Mouse (Mus musculus) urinary bladder, postnatal 4 days (tissue): ENCODE results near the gene Foxd2.
A peak's percentile ranks its signal among the peaks of the same experiment; 100 is the strongest.

Source experiments
- DNase-seq, 2 experiments: peaks; one replicate each; pipeline ENCODE4 v3.0.0; 2021 to 2022; ENCODE audit warnings: low spot score in 2 of 2

The Foxd2 gene

DNA sequence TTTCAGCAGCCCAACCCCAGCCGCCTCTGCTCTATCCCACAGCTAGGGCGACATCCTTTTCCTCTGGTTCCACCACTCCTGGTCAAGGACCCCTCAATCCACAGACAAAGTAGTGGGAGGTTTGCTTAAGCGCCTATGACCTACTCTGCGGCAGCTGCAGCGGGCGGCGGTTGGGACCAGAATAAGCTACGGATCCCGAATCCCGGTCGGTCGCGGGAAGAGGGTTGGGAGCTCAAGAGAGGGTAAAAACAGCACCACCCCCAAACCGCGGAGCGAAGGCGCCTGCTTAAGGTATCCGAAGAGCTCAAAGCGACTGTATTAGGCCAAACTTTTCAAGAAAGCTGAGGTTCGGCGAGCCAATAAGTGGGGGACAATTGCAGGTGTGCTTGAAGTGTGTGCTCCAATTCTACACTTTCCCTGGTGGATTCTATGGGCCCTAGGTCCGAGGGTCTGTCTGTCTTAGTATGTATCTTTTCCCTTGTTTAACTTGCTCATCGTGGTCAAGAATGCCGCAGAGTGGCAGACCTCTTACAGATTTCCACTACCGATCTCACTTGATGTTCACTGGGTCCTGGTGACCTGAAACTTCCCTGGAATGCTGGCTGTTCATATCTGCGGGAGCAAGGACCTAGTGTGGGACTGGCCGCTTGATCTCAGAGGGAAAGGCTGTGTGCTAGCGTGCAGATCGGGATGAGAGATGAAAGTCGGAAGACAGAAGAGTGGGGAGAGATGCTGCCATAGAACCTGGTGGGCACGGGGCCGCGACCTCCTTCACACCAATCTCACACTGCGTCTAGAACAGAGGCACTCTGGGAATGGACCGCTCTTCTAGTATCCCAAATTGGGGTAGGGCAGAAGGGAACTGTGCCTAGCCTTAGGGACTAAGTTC is 4.3 kb upstream of the Foxd2 start:
- no peak for DNase-seq

DNA sequence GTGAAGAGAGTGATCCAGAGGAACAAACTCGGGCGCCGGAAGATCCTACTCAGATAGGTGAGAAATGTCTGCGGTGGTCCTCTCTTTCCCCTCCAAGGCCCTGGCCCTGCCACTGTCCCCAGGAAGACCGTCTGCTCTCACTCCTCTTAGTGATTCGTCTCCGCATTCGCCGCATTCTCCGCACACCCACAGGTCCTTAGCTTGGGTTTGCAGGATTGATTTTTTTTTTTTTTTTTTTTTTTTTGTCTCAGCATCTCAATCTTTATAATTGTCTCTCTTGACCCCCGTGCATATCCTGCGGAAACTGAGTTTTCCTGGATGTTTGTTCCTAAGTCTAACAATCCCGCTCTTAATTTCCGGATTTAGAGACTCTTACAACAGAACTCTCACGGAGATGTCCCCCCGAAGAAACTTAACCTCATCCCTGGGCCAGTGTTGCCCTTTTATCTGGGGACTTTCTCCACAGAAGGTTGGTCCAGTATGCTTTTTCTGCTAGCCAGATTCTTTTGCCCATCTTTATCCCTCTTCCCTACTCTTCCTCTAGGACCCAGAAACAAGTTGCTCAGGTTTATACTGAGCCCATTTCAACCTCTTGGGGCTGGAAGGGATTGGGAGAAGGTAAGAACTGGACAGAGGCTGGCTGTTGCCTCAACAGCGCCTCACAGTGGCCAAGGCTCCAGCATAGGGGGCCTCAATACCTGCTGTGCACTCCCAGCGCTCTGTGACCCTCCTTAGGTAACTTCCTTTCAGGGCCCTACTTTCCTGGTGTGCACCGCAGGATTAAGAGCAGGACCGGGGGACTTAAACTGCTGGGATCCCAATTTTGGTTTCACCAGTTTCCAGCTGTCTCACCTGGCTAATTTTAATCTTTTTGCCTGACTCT is 1.2 kb upstream of the Foxd2 start:
- no peak for DNase-seq

DNA sequence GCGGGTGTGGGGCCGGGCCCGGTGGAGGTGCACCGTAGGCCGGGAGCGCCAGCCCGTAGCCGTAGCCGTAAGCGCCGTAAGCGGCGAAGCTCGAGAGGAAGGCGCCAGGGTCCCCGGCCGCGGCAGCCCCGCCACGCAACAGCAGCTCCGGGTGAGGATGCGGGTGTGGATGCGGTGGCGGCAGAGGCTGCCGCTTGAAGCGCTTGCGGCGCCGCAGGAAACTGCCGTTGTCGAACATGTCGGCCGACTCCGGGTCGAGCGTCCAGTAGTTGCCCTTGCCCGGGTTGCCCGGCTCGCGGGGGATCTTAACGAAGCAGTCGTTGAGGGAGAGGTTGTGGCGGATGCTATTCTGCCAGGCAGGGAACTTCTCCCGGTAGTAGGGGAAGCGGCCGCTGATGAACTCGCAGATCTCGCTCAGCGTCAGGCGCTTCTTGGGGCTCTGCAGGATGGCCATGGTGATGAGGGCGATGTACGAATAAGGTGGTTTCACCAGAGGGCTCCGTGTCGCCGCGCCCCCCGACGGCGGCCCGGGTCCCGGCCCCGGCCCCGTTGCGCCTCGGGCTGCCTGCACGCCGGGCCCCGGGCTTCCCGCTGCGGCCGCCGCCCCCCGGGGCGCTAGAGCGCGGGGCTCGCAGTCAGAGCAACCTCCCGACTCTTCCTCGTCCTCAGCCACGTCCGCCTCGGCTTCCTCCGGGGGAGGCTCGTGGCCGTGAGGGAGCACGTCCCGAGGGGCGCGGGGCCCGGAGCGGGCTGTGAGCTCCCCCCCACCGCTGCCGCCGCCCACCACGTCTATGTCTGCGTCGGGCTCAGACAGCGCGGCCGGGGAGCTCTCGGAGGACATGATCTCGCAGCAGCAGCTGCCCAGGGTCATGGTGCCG is 483 bp downstream of the Foxd2 start:
- DNase-seq, result peak in 1 of 2 experiments; percentile 22

DNA sequence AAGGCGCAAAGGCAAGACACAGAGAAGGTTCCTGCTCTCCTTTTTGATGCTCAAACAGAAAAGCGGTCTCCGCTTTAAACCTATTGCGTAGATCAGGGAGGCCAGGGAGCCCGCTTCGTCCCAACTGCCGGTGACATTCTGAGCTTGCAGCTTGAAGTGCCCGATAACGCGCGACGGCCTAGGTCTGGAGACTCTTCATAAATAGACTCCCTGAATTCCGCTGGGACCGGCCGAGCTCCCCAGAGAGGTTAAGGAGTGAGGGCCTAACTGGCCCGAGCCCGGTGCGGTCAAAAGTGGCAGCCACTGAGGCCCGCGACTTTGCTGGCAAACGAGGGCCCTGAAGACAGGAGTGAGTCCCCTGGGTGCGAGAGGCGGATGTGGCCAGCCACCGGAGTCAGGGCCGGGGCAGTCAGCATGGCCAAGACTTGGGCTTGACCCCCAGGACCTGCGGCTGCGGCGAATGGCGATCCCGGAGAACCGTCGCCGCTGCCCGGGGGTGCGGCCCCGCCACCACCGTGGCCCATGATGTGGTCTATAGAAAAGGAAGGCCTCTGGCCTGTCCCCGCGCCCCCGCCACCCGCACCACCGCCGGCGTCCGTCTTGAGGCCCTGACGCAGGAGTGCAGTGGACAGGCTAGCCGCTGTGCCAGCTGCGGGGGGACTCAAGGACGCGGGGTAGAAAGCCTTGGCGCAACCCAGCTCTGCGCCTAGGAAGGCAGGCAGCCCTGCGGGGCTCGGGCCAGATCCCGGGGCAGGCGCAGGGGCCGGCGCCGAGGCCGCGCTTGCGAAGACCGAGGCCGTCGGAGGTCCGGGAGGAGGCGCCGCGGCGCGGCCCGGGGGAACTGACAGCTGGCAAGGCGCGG is 1.4 kb downstream of the Foxd2 start:
- peak in 1 of 2 experiments; percentile 26 for DNase-seq

DNA sequence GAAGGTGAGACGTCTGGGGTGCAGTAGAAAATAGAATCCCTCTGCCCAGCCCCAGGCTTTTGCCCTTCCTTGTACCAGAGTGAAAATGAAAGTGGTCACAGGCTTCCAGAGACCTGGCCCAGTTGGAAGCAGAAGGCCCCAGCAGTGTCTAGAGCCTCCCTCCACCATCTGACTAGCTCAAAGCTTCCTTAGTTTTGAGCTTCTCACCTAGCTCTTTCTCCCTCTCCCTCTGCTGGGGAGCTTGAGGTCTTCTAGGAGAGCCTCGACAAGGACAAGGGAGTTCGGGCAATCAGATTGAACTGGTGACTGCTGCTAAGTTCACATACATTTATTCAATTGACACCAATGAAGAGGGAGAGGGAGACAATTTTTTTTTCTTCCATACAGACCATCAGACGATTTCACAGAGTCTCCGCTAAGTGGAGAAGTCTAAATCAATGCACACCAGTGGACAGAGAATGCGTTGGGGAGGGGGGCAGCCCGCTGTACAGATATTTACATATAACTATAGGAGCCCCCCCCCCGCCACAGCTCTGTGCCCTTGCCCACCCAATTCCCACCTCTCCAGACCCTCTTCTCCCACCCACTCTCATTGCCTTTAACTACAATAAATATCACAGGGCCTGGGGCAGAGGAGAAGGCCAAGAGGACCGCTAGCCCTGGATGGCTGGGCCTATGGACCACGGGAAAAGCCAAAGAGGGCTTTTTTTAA is 2.5 kb downstream of the Foxd2 start:
- DNase-seq, result no peak

DNA sequence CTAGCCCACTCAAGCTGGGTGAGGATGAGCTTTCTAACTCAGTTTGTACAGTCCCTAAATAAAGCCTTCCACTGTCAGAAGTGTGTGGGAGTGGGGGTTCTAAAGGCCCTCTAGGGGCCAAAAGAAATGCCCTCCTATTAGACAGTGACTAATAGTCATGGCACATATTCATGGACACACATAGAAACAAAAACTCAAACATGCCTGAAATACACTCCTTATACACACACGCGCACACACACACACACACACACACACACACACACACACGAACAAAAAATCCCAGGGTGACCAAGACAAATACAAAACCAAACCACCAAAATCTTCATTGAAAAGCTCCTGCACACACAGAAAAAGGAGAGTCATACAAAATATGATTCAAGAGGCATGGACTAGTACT is 3.2 kb downstream of the Foxd2 start:
- DNase-seq, result no peak

DNA sequence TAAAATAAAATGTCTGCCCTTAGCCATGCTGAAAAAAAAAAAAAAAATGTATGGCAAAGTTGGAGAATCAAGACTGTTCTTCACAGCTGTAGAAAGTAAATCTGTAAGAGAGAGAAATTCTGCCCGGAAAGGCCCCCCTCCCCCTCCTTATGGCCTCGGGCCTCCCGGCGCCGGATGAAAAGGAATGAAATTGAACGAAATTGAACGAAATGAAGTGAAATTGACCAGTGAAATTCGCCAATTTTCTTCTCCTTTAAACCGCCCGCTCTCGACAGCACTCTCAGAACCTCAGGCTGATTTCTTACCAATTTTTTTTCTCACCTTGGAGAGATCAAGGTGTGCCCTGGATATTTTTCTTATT is 5.3 kb downstream of the Foxd2 start:
- DNase-seq, result no peak

DNA sequence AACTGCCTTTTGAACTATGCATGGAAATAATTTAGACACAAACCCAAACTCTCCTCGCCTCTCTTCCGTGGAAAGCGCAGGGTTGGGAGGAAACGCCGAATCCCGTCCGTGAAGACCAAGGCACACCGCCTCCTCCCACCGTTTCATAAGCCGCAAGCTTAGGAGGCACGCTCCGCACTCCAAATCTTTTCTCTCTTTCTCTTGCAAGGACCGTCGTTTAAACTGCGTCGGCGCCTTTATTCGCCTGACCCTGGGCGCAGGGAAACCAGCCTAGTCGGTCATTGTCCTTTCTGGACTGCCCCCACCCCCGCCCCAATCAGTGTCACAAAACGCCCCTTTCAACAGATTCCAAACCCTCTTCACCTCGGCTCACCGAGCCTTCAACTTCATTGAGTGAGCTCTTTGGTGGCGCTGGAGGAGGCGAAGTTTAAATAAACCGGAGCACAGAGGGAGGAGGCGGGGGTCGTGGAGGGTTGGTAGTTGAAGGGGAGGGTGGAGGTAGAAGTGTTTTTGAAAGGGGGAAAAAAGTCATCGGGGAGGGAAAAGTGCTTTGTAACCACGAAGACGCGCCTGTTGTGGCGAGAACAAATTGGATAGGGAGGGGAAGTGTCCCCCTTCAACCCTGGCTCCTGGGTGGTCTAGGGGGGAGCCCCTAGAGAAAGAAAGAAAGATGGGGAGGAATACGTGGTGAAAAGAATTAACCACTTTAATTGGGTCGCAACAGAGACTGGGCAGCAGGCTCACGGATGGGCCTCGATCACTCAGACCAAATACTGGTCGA is 5.8 kb downstream of the Foxd2 start:
- DNase-seq, result no peak

DNA sequence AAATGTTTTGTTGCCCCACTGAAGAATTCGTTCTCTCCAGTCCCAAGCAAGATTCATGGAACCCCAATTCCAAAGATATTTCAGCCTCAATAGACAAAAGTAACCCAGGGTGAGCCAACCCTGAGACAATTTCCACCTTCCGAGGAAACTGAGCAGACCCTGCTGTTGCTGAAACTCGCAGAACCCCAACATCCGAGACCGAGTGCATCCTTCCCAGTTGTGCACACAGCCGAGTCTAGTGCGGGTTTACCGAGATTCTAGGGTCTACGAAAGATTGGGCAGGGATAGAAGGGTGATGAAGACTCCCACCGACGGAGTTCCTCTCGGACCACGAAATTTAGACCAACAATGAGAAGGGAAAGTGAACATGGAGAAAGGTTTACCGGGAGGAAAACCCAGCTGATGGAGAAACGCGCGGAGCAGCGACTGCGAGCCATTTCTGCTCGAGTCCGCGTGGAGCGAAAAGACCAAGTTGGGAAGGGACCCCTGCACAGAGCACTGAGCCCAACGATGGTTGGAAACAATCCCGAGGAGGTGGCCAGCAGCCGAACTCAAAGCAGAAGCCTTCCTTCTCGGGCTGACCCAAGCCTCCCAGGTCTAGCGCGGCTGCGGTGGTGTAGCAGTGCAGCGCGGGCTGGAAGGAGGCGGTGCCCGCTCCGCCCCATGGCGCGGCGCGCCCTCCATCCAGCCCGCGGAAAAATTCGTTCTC is 6.9 kb downstream of the Foxd2 start:
- DNase-seq, result no peak

DNA sequence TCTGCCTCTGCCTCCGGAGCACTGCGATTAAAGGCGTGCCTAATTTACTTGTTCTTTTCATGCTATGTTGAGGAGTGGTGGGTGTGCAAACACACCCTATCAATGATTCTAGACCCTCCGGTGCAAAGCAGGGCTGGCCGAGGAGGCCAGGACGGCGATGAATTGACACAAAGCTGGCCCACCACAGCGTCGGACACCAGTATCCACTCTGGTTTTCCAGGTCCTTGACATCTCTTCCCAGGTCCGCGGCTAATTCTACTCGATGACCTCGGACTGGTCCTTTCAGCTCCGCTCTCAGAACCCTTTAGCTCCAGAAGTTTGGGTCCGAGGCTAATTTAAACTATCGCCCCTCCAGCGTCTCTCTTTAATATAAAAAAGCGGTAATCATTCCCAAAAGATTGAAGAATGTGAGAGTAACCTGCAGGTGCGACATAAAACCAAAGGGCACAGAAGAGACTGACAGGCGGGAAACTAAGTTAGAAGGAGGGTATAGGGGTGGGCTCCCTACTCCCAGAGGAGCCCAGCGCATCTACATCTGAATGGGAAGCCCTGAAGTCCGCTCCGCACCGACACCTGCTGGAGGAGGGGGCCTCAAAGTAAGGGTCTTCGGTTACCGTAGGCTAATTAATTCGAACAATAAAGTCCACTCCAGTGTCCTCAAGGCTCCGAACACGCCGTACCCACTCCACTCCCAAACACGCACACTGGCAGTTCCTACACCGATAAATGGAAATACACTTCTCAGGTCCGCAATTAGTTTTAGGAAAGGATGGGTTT is 7.6 kb downstream of the Foxd2 start:
- DNase-seq, result no peak

DNA sequence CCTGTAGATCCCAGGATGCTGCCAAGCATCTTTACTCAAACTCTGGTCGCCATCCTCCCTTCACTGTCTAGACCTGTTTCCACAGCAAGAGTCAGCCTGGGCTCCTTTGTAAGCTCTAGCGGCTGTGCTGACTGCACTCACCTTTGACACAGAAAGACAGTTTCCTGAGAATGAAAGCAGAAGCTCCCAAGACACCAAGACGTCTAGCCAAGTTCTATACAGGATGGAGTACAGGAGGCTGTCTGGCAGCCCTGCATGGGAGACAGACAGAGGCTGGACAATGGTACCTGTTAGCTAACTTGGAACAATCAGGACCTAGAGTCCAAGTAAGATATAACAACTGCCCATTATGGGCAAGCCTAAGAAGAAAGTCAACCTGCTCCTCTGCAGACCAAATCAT is 8.8 kb downstream of the Foxd2 start:
- no peak for DNase-seq

DNA sequence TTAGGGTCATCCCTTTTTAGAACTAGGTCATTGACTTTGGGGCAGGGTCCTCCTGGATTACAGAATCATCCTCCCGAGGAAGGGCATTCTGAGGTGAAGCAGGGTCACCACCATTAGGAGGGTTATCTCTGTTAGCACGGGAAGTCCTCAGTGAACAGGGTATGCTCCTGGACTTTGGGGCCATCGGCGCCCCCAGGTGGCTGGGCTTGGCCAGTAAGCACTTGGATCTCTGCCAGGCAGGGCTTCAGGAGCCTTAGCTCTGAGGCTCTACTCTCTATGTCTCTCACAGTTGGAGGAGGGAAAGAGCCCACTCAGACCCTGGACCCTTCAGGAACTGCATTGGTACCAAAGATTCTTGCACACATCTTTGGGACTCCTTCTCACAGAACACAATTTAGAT is 10.8 kb downstream of the Foxd2 start:
- DNase-seq, result no peak

DNA sequence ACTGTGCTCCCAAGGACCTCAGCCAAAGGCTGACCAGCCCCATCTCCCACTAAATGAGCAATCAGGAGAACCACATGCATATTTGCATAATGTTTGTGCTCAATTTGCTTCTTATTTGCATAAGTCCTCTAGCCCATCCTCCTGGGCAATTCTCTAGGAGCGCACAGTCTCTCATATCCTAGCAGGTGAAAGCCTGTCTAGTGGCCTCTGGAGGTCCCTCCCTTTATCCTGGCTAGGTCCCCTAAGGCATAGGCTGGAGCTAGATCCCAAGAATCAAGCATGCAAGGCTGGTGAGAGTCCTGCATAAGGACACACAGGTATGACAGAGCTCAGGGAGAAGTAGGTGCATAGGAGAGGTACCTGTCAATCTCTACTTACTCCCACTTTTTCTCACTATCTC is 26.4 kb downstream of the Foxd2 start:
- DNase-seq, result no peak

DNA sequence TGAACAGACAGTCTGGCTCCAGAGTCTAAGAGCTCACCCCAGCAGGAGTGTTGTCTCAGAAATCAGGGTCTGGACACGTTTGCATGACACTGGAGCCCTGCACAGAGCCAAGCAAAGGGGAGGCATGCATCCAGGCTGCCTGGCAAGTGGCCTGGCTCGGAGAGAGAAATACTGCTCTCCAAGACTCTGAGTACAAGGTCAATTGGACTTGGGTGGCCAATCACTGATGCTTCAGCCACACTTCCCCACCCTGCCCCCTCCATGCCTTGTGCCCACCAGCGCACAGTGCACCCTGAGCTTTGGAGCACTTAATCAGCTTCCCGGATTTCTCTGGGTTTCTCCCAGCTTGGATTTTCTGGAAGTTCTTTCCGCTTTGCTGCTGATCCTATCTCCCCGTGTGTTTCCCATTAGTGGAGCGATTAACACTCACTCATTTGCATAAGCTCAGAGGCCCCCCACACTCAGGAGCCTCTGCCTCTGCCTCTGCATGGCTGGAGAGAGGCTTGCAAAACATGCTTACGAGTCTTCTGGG is 32.2 kb downstream of the Foxd2 start:
- DNase-seq, result no peak

DNA sequence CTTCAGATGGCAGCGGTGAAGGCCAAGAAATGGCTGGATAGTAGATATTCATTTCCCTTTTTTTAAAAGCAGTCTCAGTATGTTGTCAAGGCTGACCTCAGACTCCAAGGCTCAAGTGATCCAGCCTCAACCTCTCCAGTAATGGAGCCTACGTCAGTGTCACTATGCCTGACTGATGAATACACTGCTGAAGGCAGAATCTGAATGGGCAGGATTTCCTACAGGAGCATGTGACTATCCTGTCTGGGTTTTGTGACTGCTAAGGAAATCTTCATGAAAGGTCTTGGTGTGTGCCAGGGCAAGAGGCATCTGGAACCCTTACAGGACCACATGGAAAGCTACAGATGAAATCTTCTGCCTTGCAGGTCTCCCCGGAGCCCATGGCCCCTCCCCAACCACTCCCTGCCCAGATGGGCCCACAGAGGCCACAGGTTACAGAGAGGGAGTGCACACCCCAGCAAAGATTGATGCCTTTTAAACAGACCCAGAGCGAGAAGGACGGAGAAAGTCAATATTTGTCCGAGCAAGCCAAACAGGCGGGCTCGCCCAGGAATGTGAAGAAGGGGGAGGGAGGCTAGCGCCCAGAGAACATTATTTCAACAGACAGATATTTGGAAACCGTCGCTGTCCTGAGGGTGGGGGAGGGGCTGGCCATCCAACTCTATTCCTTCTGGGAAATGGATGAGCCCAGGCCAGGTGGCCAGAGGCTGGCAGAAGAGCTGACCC is 38.7 kb downstream of the Foxd2 start:
- DNase-seq, result peak in 1 of 2 experiments; percentile 43

DNA sequence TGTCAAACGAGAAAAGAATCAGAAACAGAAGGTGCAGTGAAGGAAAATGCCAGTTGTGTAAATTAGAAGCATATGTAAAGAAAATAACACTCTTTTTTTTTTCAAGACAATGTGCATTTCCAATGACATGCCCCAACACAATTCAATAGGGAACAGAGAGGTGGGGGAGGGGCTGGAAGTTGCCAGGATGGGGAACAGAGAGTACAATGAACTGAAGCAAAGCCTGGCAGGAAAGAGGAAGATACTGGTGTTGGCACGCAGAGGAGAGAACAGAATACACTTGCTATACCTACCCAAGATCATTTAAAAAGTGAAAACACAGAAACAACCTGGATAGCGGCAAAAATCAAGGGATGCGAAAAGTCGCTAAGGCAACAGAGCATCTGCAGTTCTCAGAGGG is 45.5 kb downstream of the Foxd2 start:
- no peak for DNase-seq

DNA sequence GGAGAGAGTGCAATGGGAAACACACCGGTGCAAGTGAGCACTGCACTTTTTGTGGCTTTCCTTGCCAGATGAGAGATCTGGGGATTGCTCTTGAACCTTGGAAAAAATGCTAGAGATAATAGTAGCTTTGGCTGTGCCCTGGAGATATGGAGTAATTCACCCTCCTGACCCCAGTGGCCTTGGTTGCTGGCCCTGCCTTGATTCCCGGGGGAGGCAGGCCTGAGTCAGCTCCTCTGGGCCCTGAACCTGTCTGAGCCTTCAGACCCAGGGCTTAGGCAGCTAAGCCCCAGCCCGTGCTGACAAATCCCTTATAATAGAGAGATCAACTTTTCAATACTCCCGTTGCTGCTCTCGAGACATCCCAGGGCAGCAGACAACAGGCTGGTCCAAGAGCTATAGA is 50.2 kb downstream of the Foxd2 start:
- no peak for DNase-seq
